Mouse (Mus musculus) kidney, embryonic 14.5 days (tissue): Measurements from ENCODE around the gene Cct8. TPM values are rescaled to one million over a fixed set of nuclear protein-coding genes. Genes with fewer than 3 reads are reported as not detected.

Experiments used
- ATAC-seq: fragments of 200-750 bp; cut with Nextera tagmentation; 2 replicates; pipeline ENCODE4 v1.8.0; 2017; ENCODE audit warnings: moderate number of reproducible peaks, mild to moderate bottlenecking, moderate TSS enrichment, moderate library complexity; ENCODE audit not compliant: low FRiP score, low TSS enrichment
- H3K27ac ChIP-seq: fragments of 300-500 bp; sonication (generic); 2 replicates; pipeline ENCODE4 v1.5.1; 2014; ENCODE audit warnings: low read depth, mild to moderate bottlenecking, low read length, moderate library complexity, mixed read lengths
- H3K27me3 ChIP-seq: fragments of 300-500 bp; sonication (generic); 2 replicates; pipeline ENCODE4 v1.6.1; 2014; ENCODE audit warnings: mild to moderate bottlenecking, low read length; ENCODE audit not compliant: control insufficient read depth, insufficient read depth
- H3K36me3 ChIP-seq: fragments of 300-500 bp; sonication (generic); 2 replicates; pipeline ENCODE4 v1.6.1; 2014; ENCODE audit warnings: low read length, mixed read lengths; ENCODE audit not compliant: control insufficient read depth, insufficient read depth
- H3K4me1 ChIP-seq: fragments of 300-500 bp; sonication (generic); 2 replicates; pipeline ENCODE4 v1.6.1; 2014; ENCODE audit warnings: low read length, mixed read lengths; ENCODE audit not compliant: control insufficient read depth, insufficient read depth
- H3K4me2 ChIP-seq: fragments of 300-500 bp; sonication (generic); replicated peaks from 2 replicates; pipeline ENCODE4 v1.6.1; 2014; ENCODE audit warnings: low read depth, mild to moderate bottlenecking, low read length
- H3K4me3 ChIP-seq: fragments of 300-500 bp; sonication (generic); 2 replicates; pipeline ENCODE4 v1.5.1; 2014; ENCODE audit warnings: mild to moderate bottlenecking, low read length
- H3K9ac ChIP-seq: fragments of 300-500 bp; sonication (generic); 2 replicates; pipeline ENCODE4 v1.6.1; 2014; ENCODE audit warnings: low read depth, mild to moderate bottlenecking, low read length, moderate library complexity
- H3K9me3 ChIP-seq: fragments of 300-500 bp; sonication (generic); 2 replicates; pipeline ENCODE4 v1.6.1; 2016; ENCODE audit warnings: low read length; ENCODE audit not compliant: control insufficient read depth
- WGBS: fragments of 180-500 bp; shearing (Covaris S2); extraction: QIAGEN DNeasy Blood & Tissue Kit; methylation state at CpG from one replicate; pipeline ENCODE4 v1.1.7; 2014; 5-methylcytosine and 5-hydroxymethylcytosine counted together
- polyA plus RNA-seq: library from polyadenylated mRNA; unstranded; fragments of >200 nt; fragmentation: Nextera tagmentation; extraction: Ambion mirVana; gene quantifications from 2 replicates; pipeline ENCODE4 v1.2.1, GENCODE M21; 2014

Gene Cct8
- polyA plus RNA-seq = 499 and 541 TPM in 2 replicates

- peak; percentile 96 for ATAC-seq
- WGBS = under 1% methylated on average over 48 of the region's 48 CpGs
Observed at GRCm38 (mm10) chr16:87495716-87496447, at the start of gene Cct8. TSS of gene Cct8 (minus strand) at chr16:87495873.

GRCm38 (mm10) chr16:87528755-87529154, 33.1 kb upstream of the Cct8 start:
- ATAC-seq = no peak
- Histone ChIP-seq H3K4me2 (no peak overlapping the region), H3K9me3 (no peaks in the 10 kb centered on the region), H3K27me3 (no peaks in the 10 kb centered on the region), H3K36me3 (no peaks in the 10 kb centered on the region), H3K9ac (no peak overlapping the region), H3K27ac (no peak overlapping the region), H3K4me1 (peaks cover 7% of the 10 kb centered on the region; the same call in 1 of the 2 replicates), H3K4me3 (no peak overlapping the region)
- 47% methylated on average over 10 of the region's 10 CpGs for WGBS

More at GRCm38 (mm10) chr16:87495716-87496447, at the start of gene Cct8:
- peaks cover 10% of the 10 kb centered on the region; the same call in 1 of the 2 replicates for H3K4me1 ChIP-seq
- peak within 1 kb of the TSS; percentile 94 for H3K4me3 ChIP-seq
- no peaks in the 10 kb centered on the region for H3K27me3 ChIP-seq
- no peaks in the 10 kb centered on the region for H3K9me3 ChIP-seq
- H3K4me2 ChIP-seq = peak within 1 kb of the TSS; percentile 85
- peak within 1 kb of the TSS; percentile 86 for H3K27ac ChIP-seq
- H3K36me3 ChIP-seq = peaks cover 34% of the 10 kb centered on the region
- peak within 1 kb of the TSS; percentile 98 for H3K9ac ChIP-seq

GRCm38 (mm10) chr16:87527553-87528249, 32.0 kb upstream of the Cct8 start:
- no peak overlapping the region for H3K9ac ChIP-seq
- H3K9me3 ChIP-seq = no peaks in the 10 kb centered on the region
- H3K4me1 ChIP-seq = peaks cover 7% of the 10 kb centered on the region; the same call in 1 of the 2 replicates
- peak; percentile 56 for ATAC-seq
- WGBS = 36% methylated on average over 8 of the region's 8 CpGs
- no peaks in the 10 kb centered on the region for H3K36me3 ChIP-seq
- H3K27me3 ChIP-seq = no peaks in the 10 kb centered on the region
- no peak overlapping the region for H3K27ac ChIP-seq
- no peak overlapping the region for H3K4me3 ChIP-seq
- no peak overlapping the region for H3K4me2 ChIP-seq

GRCm38 (mm10) chr16:87524228-87524627, 28.6 kb upstream of the Cct8 start:
- no peak overlapping the region for H3K27ac ChIP-seq
- H3K27me3 ChIP-seq = no peaks in the 10 kb centered on the region
- H3K36me3 ChIP-seq = no peaks in the 10 kb centered on the region
- no peak overlapping the region for H3K4me3 ChIP-seq
- ATAC-seq = no peak
- H3K4me2 ChIP-seq = no peak overlapping the region
- no peak overlapping the region for H3K9ac ChIP-seq
- no peaks in the 10 kb centered on the region for H3K9me3 ChIP-seq
- 86% methylated on average over 5 of the region's 5 CpGs for WGBS
- peaks cover 5% of the 10 kb centered on the region; the same call in 1 of the 2 replicates for H3K4me1 ChIP-seq

- Histone ChIP-seq H3K9ac (no peak overlapping the region), H3K4me3 (no peak overlapping the region), H3K27ac (no peak overlapping the region), H3K36me3 (no peaks in the 10 kb centered on the region), H3K9me3 (no peaks in the 10 kb centered on the region), H3K4me2 (no peak overlapping the region), H3K27me3 (no peaks in the 10 kb centered on the region), H3K4me1 (no peaks in the 10 kb centered on the region)
- WGBS = 85% methylated on average over 14 of the region's 14 CpGs
- no peak for ATAC-seq
Observed at GRCm38 (mm10) chr16:87512331-87512730, 16.7 kb upstream of the Cct8 start.

GRCm38 (mm10) chr16:87511706-87512105, 16.0 kb upstream of the Cct8 start:
- no peaks in the 10 kb centered on the region for H3K4me1 ChIP-seq
- H3K4me2 ChIP-seq = no peak overlapping the region
- WGBS = 64% methylated on average over 5 of the region's 5 CpGs
- no peaks in the 10 kb centered on the region for H3K36me3 ChIP-seq
- no peaks in the 10 kb centered on the region for H3K9me3 ChIP-seq
- ATAC-seq = no peak
- no peak overlapping the region for H3K4me3 ChIP-seq
- H3K27ac ChIP-seq = no peak overlapping the region
- no peak overlapping the region for H3K9ac ChIP-seq
- no peaks in the 10 kb centered on the region for H3K27me3 ChIP-seq

- Histone ChIP-seq H3K27me3 (no peaks in the 10 kb centered on the region), H3K9me3 (no peaks in the 10 kb centered on the region), H3K9ac (no peak overlapping the region), H3K4me1 (0 out of 2 replicates have a peak, but pooled peaks cover 5% of the 10 kb centered on the region), H3K4me3 (no peak overlapping the region), H3K36me3 (no peaks in the 10 kb centered on the region), H3K27ac (peak overlapping the region; percentile 24; the same call in 1 of the 2 replicates), H3K4me2 (peak overlapping the region; percentile 6; the same call in 1 of the 2 replicates)
- ATAC-seq = peak; percentile 64; the same call in 1 of the 2 replicates
- WGBS = 35% methylated on average over 13 of the region's 13 CpGs
Observed at GRCm38 (mm10) chr16:87501304-87502078, 5.8 kb upstream of the Cct8 start.

GRCm38 (mm10) chr16:87499556-87499955, 3.9 kb upstream of the Cct8 start:
- Histone ChIP-seq H3K27me3 (no peaks in the 10 kb centered on the region), H3K27ac (no peak overlapping the region), H3K4me2 (no peak overlapping the region), H3K4me3 (no peak overlapping the region), H3K36me3 (no peaks in the 10 kb centered on the region), H3K9me3 (no peaks in the 10 kb centered on the region), H3K9ac (no peak overlapping the region), H3K4me1 (peaks cover 9% of the 10 kb centered on the region; the same call in 1 of the 2 replicates)
- ATAC-seq = no peak
- 70% methylated on average over 6 of the region's 6 CpGs for WGBS
